In the genomic region with DNA sequence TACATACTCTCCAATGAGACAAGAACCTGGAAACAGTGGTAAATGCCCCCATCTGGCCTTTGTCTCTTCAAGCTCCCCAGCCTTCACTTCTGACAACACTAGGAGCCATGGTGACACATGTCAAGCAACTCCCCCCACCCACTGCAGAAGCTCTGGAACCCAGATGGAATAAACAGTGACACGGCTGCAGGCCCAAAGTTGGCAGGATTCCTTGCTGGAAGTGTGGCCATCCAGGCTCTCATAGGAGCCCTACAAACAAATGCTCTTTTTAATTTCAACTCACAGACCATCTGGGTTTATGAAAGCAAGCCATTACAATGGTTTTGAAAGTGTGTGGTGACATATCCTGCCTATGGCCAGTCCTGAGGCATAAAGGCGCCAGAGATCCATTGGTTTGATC, we compare ENCODE assay signal across 27 mouse cellular contexts.
DNase-seq lines count a peak whose midpoint lies in the region; ATAC-seq and TF ChIP-seq lines count a peak whose summit lies in the region.
"Had no signal": no experiment of that assay in that cellular context is flagged by ENCODE, and none has a peak within 500 bp of the region (broad histone marks: within the 10 kb centered on the region; RNA-seq: fewer than 3 reads in every experiment).

No protein-coding gene starts in this region.

- WGBS in lung, embryonic 15.5 days: 43% methylated on average over 2 of the region's 2 CpGs
- WGBS in lung, adult 2 months: 56% methylated on average over 2 of the region's 2 CpGs
- WGBS in hindbrain, embryonic 12.5 days: 85% methylated on average over 2 of the region's 2 CpGs

- ATAC-seq in lung, embryonic 15.5 days (ENCODE audit: borderline replicate concordance, extremely low read depth, low FRiP score, low TSS enrichment): peak; percentile 46; the same call in 1 of the 2 replicates
- ATAC-seq in hindbrain, embryonic 12.5 days (ENCODE audit: low FRiP score): no peak
- ATAC-seq: forebrain, embryonic 15.5 days; hindbrain, embryonic 16.5 days; Patski had no signal

- H3K4me3 ChIP-seq in lung, embryonic 15.5 days: no peak overlapping the region
- no peak overlapping the region for H3K4me3 ChIP-seq in lung, adult 2 months (replicated peaks; ENCODE audit: extremely low read depth, low read depth, low read length)
- H3K4me3 ChIP-seq in hindbrain, embryonic 12.5 days: no peak overlapping the region
- H3K4me3 ChIP-seq: embryonic facial prominence, embryonic 10.5 days; embryonic facial prominence, embryonic 13.5 days; erythroblast, embryonic 14.5 days; forebrain, embryonic 12.5 days; forebrain, embryonic 15.5 days; heart, adult 2 months; hindbrain, embryonic 13.5 days had no signal

- DNase-seq in heart, adult 11 months: peak; percentile 36
- DNase-seq in heart, adult 8-10 months (ENCODE audit: low spot score): no peak
- no peak for DNase-seq in lung, adult 2 months
- DNase-seq in lung, postnatal 10 days: peak; percentile 58
- DNase-seq in lung, postnatal 4 days: peak; percentile 25 to 63
- DNase-seq: adrenal gland, postnatal 10 days; adrenal gland, postnatal 36 days; B cell, adult 2 months; cerebellum, adult 18-20 months; cerebellum, adult 9-10 months; cerebellum, postnatal 36 days; embryo, embryonic 11 days; gastrocnemius, postnatal 25 days; heart, adult 2 months had no signal

- H3K27ac ChIP-seq in lung, embryonic 15.5 days: no peak overlapping the region
- no peak overlapping the region for H3K27ac ChIP-seq in hindbrain, embryonic 12.5 days
- H3K27ac ChIP-seq: embryonic facial prominence, embryonic 10.5 days; embryonic facial prominence, embryonic 13.5 days; forebrain, embryonic 12.5 days; forebrain, embryonic 15.5 days; heart, adult 2 months; hindbrain, embryonic 13.5 days had no signal

- TF ChIP-seq CTCF in lung, adult 2 months (IDR thresholded peaks at IDR 0.05; ENCODE audit: insufficient read depth, low read length): no peak

- H3K9me3 ChIP-seq in lung, embryonic 15.5 days: no peaks in the 10 kb centered on the region
- no peaks in the 10 kb centered on the region for H3K9me3 ChIP-seq in hindbrain, embryonic 12.5 days (replicated peaks)
- H3K9me3 ChIP-seq: embryonic facial prominence, embryonic 10.5 days; embryonic facial prominence, embryonic 13.5 days; forebrain, embryonic 12.5 days; forebrain, embryonic 15.5 days; hindbrain, embryonic 13.5 days had no signal

- no peaks in the 10 kb centered on the region for H3K27me3 ChIP-seq in lung, embryonic 15.5 days
- no peaks in the 10 kb centered on the region for H3K27me3 ChIP-seq in hindbrain, embryonic 12.5 days
- H3K27me3 ChIP-seq: CH12.LX; embryonic facial prominence, embryonic 13.5 days; forebrain, embryonic 12.5 days; forebrain, embryonic 15.5 days; hindbrain, embryonic 13.5 days had no signal

- H3K36me3 ChIP-seq in lung, embryonic 15.5 days: no peaks in the 10 kb centered on the region
- no peaks in the 10 kb centered on the region for H3K36me3 ChIP-seq in hindbrain, embryonic 12.5 days
- H3K36me3 ChIP-seq: embryonic facial prominence, embryonic 10.5 days; embryonic facial prominence, embryonic 13.5 days; forebrain, embryonic 12.5 days; forebrain, embryonic 15.5 days; G1E; hindbrain, embryonic 13.5 days had no signal

- no peak for TF ChIP-seq POLR2A in lung, adult 2 months (IDR thresholded peaks at IDR 0.05; ENCODE audit: borderline replicate concordance, extremely low read depth, low read depth, low read length)

- no peaks in the 10 kb centered on the region for H3K4me1 ChIP-seq in lung, embryonic 15.5 days
- no peaks in the 10 kb centered on the region for H3K4me1 ChIP-seq in lung, adult 2 months (ENCODE audit: control insufficient read depth, insufficient read depth, low read length)
- H3K4me1 ChIP-seq in hindbrain, embryonic 12.5 days: no peaks in the 10 kb centered on the region
- H3K4me1 ChIP-seq: embryonic facial prominence, embryonic 10.5 days; embryonic facial prominence, embryonic 13.5 days; forebrain, embryonic 12.5 days; forebrain, embryonic 15.5 days; hindbrain, embryonic 13.5 days had no signal

- H3K4me2 ChIP-seq in lung, embryonic 15.5 days: no peak overlapping the region
- no peak overlapping the region for H3K4me2 ChIP-seq in hindbrain, embryonic 12.5 days (replicated peaks)
- H3K4me2 ChIP-seq: embryonic facial prominence, embryonic 13.5 days; forebrain, embryonic 12.5 days; forebrain, embryonic 15.5 days; heart, embryonic 11.5 days; hindbrain, embryonic 13.5 days had no signal

- no peak overlapping the region for H3K9ac ChIP-seq in lung, embryonic 15.5 days
- H3K9ac ChIP-seq in hindbrain, embryonic 12.5 days: no peak overlapping the region
- H3K9ac ChIP-seq: embryonic facial prominence, embryonic 13.5 days; forebrain, embryonic 12.5 days; forebrain, embryonic 15.5 days; hindbrain, embryonic 13.5 days had no signal

Comparison
In these comparisons a context has a peak if more than half of its experiments do, and no peak if none do; other contexts are left out.
1. DNase-seq: peak in heart, adult 11 months (single experiment), lung, postnatal 10 days (single experiment) and lung, postnatal 4 days (2 of 2); none in heart, adult 8-10 months (single experiment) and lung, adult 2 months (single experiment).